Mouse (Mus musculus) C2C12 (cell line): ENCODE data around the gene Rcsd1.

Source experiments
- CTCF ChIP-seq: IDR thresholded peaks from one replicate; pipeline ENCODE4 v1.5.1; 2011; ENCODE audit not compliant: control insufficient read depth, insufficient read depth, insufficient read length
- MYOG ChIP-seq: IDR thresholded peaks from one replicate; pipeline ENCODE4 v1.6.1; 2011; ENCODE audit not compliant: control insufficient read depth, insufficient read length; ENCODE audit errors: extremely low read depth

DNA sequence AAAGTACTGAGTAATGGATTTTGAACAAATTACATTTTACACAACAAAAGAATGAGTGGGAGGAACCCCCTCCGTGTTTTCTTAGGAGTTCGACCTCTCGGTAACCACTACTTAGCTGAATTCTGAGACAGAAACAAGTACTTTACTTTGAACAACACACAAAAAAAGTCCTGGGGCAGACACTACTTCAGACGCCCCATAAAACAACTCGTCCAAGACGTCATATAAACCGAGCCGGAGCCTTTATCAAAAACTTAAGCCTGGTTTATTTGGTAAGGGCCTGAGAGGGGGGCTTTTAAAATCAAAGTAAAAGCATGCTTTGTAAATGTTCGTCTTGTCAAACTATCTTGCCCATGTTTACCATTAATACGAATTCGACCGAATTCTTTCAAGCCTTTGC, 76.2 kb downstream of the Rcsd1 start:
- no peak for TF ChIP-seq CTCF
- TF ChIP-seq MYOG = no peak
